Mouse (Mus musculus) brain, embryonic 14.5 days (tissue): ENCODE data around the gene Tssk6. TPM values are rescaled to one million over a fixed set of nuclear protein-coding genes. Genes with fewer than 3 reads are reported as not detected.
"Not testable (repeated sequence)": the region's sequence is repeated elsewhere in the genome, so short reads cannot be mapped to it uniquely, and the experiment has no call there.

Experiments used
- DNase-seq: peaks from one replicate; pipeline ENCODE4 v3.0.0-alpha.2; 2011; ENCODE audit warnings: low read depth
- CTCF ChIP-seq: fragments of 200-500 bp; IDR thresholded peaks from 2 replicates; pipeline ENCODE4 v1.5.1; 2012; ENCODE audit warnings: inconsistent platforms, mild to moderate bottlenecking, moderate library complexity, borderline replicate concordance; ENCODE audit not compliant: insufficient read depth, insufficient read length; ENCODE audit errors: extremely low read depth
- POLR2A ChIP-seq: fragments of 200-500 bp; IDR thresholded peaks from 2 replicates; pipeline ENCODE4 v1.6.1; 2012; ENCODE audit warnings: mild to moderate bottlenecking, inconsistent platforms, borderline replicate concordance; ENCODE audit not compliant: poor library complexity, insufficient read depth, insufficient read length, severe bottlenecking; ENCODE audit errors: extremely low read depth
- polyA plus RNA-seq: library from polyadenylated mRNA; depleted of rRNA; stranded (reverse); fragments of >200 nt; gene quantifications from 2 replicates; pipeline ENCODE4 v1.2.3, GENCODE M21; 2012; rRNA removed

The Tssk6 gene
- polyA plus RNA-seq, 1 experiment: 0.53 TPM

- TF ChIP-seq CTCF (no peak), POLR2A (no peak)
- no peak for DNase-seq
Measured at GRCm38 (mm10) chr8:69926901-69927300, 24.9 kb downstream of the Tssk6 start.

GRCm38 (mm10) chr8:69933811-69934210, 31.8 kb downstream of the Tssk6 start:
- TF ChIP-seq CTCF: no peak
- no peak for TF ChIP-seq POLR2A
- DNase-seq: no peak

GRCm38 (mm10) chr8:69934582-69934981, 32.6 kb downstream of the Tssk6 start:
- DNase-seq: no peak
- TF ChIP-seq POLR2A (no peak), CTCF (no peak)

- no peak for DNase-seq
- TF ChIP-seq POLR2A: no peak
- TF ChIP-seq CTCF: no peak
Measured at GRCm38 (mm10) chr8:69935431-69935830, 33.4 kb downstream of the Tssk6 start.

- DNase-seq: peak; percentile 82
- TF ChIP-seq CTCF: no peak
- no peak for TF ChIP-seq POLR2A
Measured at GRCm38 (mm10) chr8:69936050-69936794, 34.2 kb downstream of the Tssk6 start.

- TF ChIP-seq CTCF (no peak), POLR2A (no peak)
- no peak for DNase-seq
Measured at GRCm38 (mm10) chr8:69937466-69937865, 35.5 kb downstream of the Tssk6 start.

GRCm38 (mm10) chr8:69938245-69938982, 36.4 kb downstream of the Tssk6 start:
- no peak for DNase-seq
- TF ChIP-seq POLR2A (no peak), CTCF (no peak)

GRCm38 (mm10) chr8:69939633-69940032, 37.6 kb downstream of the Tssk6 start:
- TF ChIP-seq POLR2A: no peak
- no peak for TF ChIP-seq CTCF
- DNase-seq: no peak

- TF ChIP-seq POLR2A: no peak
- TF ChIP-seq CTCF: no peak
- no peak for DNase-seq
Measured at GRCm38 (mm10) chr8:69940386-69940785, 38.4 kb downstream of the Tssk6 start.

- not testable (repeated sequence) for DNase-seq
Measured at GRCm38 (mm10) chr8:69942495-69942894, 40.5 kb downstream of the Tssk6 start.

- TF ChIP-seq POLR2A (no peak), CTCF (no peak)
- DNase-seq: no peak
Measured at GRCm38 (mm10) chr8:69950300-69950699, 48.3 kb downstream of the Tssk6 start.

Other genes starting within 250 kb of the Tssk6 start
- 2.3 and 2.9 TPM in 2 replicates for gene Zfp964, start 247.7 kb upstream of the Tssk6 start, polyA plus RNA-seq
- gene Zfp869, start 191.5 kb upstream of the Tssk6 start, polyA plus RNA-seq: 13.5 and 14.3 TPM in 2 replicates
- 9.4 and 9.6 TPM in 2 replicates for gene Zfp963, start 152.2 kb upstream of the Tssk6 start, polyA plus RNA-seq
- gene Gm20422, start 127.3 kb upstream of the Tssk6 start, polyA plus RNA-seq: 1.4 and 1.6 TPM in 2 replicates
- gene Atp13a1, start 111.0 kb upstream of the Tssk6 start, polyA plus RNA-seq: 85.0 and 112 TPM in 2 replicates
- 31.2 and 44.6 TPM in 2 replicates for gene Zfp866, start 111.0 kb upstream of the Tssk6 start, polyA plus RNA-seq
- 72.5 and 80.2 TPM in 2 replicates for gene Gmip, start 93.5 kb upstream of the Tssk6 start, polyA plus RNA-seq
- 7.2 and 8.0 TPM in 2 replicates for gene Lpar2, start 79.8 kb upstream of the Tssk6 start, polyA plus RNA-seq
- gene Pbx4, start 69.7 kb upstream of the Tssk6 start, polyA plus RNA-seq: 38.6 and 43.6 TPM in 2 replicates
- 5.0 and 5.6 TPM in 2 replicates for gene Cilp2, start 14.5 kb upstream of the Tssk6 start, polyA plus RNA-seq
- gene Ndufa13, start 374 bp downstream of the Tssk6 start, polyA plus RNA-seq: 84.2 and 106 TPM in 2 replicates
- 12.6 and 13.0 TPM in 2 replicates for gene Yjefn3, start 528 bp downstream of the Tssk6 start, polyA plus RNA-seq
- 33.6 and 41.2 TPM in 2 replicates for gene Gatad2a, start 94.2 kb downstream of the Tssk6 start, polyA plus RNA-seq
- 120 and 138 TPM in 2 replicates for gene Mau2, start 140.6 kb downstream of the Tssk6 start, polyA plus RNA-seq
- 22.4 and 32.4 TPM in 2 replicates for gene Sugp1, start 140.6 kb downstream of the Tssk6 start, polyA plus RNA-seq
- 8.1 and 10.4 TPM in 2 replicates for gene Tm6sf2, start 170.7 kb downstream of the Tssk6 start, polyA plus RNA-seq
- gene Hapln4, start 181.3 kb downstream of the Tssk6 start, polyA plus RNA-seq: 0.26 and 0.74 TPM in 2 replicates
- 69.8 and 144 TPM in 2 replicates for gene Ncan, start 218.7 kb downstream of the Tssk6 start, polyA plus RNA-seq
- gene Nr2c2ap, start 229.1 kb downstream of the Tssk6 start, polyA plus RNA-seq: 17.5 and 24.0 TPM in 2 replicates
- gene Rfxank, start 237.0 kb downstream of the Tssk6 start, polyA plus RNA-seq: 19.1 and 20.0 TPM in 2 replicates
- gene Borcs8, start 237.3 kb downstream of the Tssk6 start, polyA plus RNA-seq: 93.3 and 126 TPM in 2 replicates
- 0.22 and 0.33 TPM in 2 replicates for gene Mef2b, start 237.5 kb downstream of the Tssk6 start, polyA plus RNA-seq